Mouse (Mus musculus) MEL (cell line): ENCODE results near the gene Maml3. TPM values are rescaled to one million over a fixed set of nuclear protein-coding genes. Genes with fewer than 3 reads are reported as not detected.
A peak's percentile ranks its signal among the peaks of the same experiment; 100 is the strongest.

Experiments
- DNase-seq: peaks from one replicate; pipeline ENCODE4 v3.0.0; 2011; ENCODE audit warnings: low read depth, low spot score
- H3K27ac ChIP-seq: 2 replicates; pipeline ENCODE4 v1.5.1; 2012; ENCODE audit warnings: low read depth, mild to moderate bottlenecking, control low read depth, low read length, moderate library complexity; ENCODE audit not compliant: control insufficient read depth
- H3K27me3 ChIP-seq, 2 experiments: fragments of 150-350 bp in 1 of 2; sonication (generic) in 1 of 2; 2 replicates each; pipeline ENCODE4 v1.6.1; 2012; ENCODE audit warnings: low read length in 2 of 2, mild to moderate bottlenecking in 2 of 2, improper control_type of control experiment in 1 of 2, moderate library complexity in 1 of 2; ENCODE audit not compliant: insufficient read depth in 2 of 2, control insufficient read depth in 1 of 2
- H3K36me3 ChIP-seq, 2 experiments: 2 replicates each; pipeline ENCODE4 v1.6.1; 2012 to 2014; ENCODE audit warnings: low read length in 2 of 2, improper control_type of control experiment in 1 of 2, inconsistent platforms in 1 of 2, mild to moderate bottlenecking in 1 of 2; ENCODE audit not compliant: insufficient read depth in 2 of 2, control insufficient read depth in 1 of 2
- H3K4me1 ChIP-seq, 2 experiments: fragments of 150-350 bp in 1 of 2; sonication (generic) in 1 of 2; 2 replicates each; pipeline ENCODE4 v1.6.1; 2012; ENCODE audit warnings: low read length in 2 of 2, improper control_type of control experiment in 1 of 2, mild to moderate bottlenecking in 1 of 2; ENCODE audit not compliant: insufficient read depth in 2 of 2, control insufficient read depth in 1 of 2
- H3K4me3 ChIP-seq, 2 experiments: fragments of 150-350 bp in 1 of 2; sonication (generic) in 1 of 2; 2 replicates each; pipeline ENCODE4 v1.5.1; 2012; ENCODE audit warnings: low read depth in 2 of 2, low read length in 2 of 2, mild to moderate bottlenecking in 2 of 2, moderate library complexity in 2 of 2, control low read depth in 1 of 2, improper control_type of control experiment in 1 of 2; ENCODE audit not compliant: control insufficient read depth in 1 of 2, insufficient read depth in 1 of 2
- H3K79me2 ChIP-seq: 2 replicates; pipeline ENCODE4 v1.6.1; 2012; ENCODE audit warnings: mild to moderate bottlenecking, low read length, moderate library complexity; ENCODE audit not compliant: control insufficient read depth, poor library complexity, insufficient read depth
- H3K9ac ChIP-seq: 2 replicates; pipeline ENCODE4 v1.6.1; 2012; ENCODE audit warnings: low read depth, mild to moderate bottlenecking, control low read depth, low read length, moderate library complexity; ENCODE audit not compliant: control insufficient read depth, poor library complexity, severe bottlenecking
- H3K9me3 ChIP-seq: fragments of 150-350 bp; sonication (generic); replicated peaks from 2 replicates; pipeline ENCODE4 v1.6.1; 2012; ENCODE audit warnings: mild to moderate bottlenecking, low read length, improper control_type of control experiment, moderate library complexity; ENCODE audit not compliant: insufficient read depth
- BHLHE40 ChIP-seq: IDR thresholded peaks from 2 replicates; pipeline ENCODE4 v1.6.1; 2012; ENCODE audit warnings: low read depth, mild to moderate bottlenecking, inconsistent platforms, low read length, improper control_type of control experiment, borderline replicate concordance
- CHD1 ChIP-seq: IDR thresholded peaks from 2 replicates; pipeline ENCODE4 v1.6.1; 2012; ENCODE audit warnings: low read depth, mild to moderate bottlenecking, inconsistent platforms, low read length, improper control_type of control experiment
- E2F4 ChIP-seq: IDR thresholded peaks from 2 replicates; pipeline ENCODE4 v1.6.1; 2011; ENCODE audit warnings: low read depth, low read length, improper control_type of control experiment, borderline replicate concordance
- EP300 ChIP-seq, 2 experiments: IDR thresholded peaks; 2 replicates each; pipeline ENCODE4 v1.6.1; 2011; ENCODE audit warnings: improper control_type of control experiment in 2 of 2, low read length in 2 of 2, low read depth in 1 of 2, mild to moderate bottlenecking in 1 of 2
- ETS1 ChIP-seq: IDR thresholded peaks from 2 replicates; pipeline ENCODE4 v1.6.1; 2012; ENCODE audit warnings: low read depth, mild to moderate bottlenecking, inconsistent platforms, low read length, improper control_type of control experiment, moderate library complexity
- GABPA ChIP-seq: IDR thresholded peaks from 2 replicates; pipeline ENCODE4 v1.6.1; 2012; ENCODE audit warnings: low read depth, mild to moderate bottlenecking, inconsistent platforms, low read length, improper control_type of control experiment, moderate library complexity
- GATA1 ChIP-seq: IDR thresholded peaks from 2 replicates; pipeline ENCODE4 v1.6.1; 2011; ENCODE audit warnings: low read depth, low read length, improper control_type of control experiment
- JUND ChIP-seq: IDR thresholded peaks from 2 replicates; pipeline ENCODE4 v1.6.1; 2011; ENCODE audit warnings: low read depth, mild to moderate bottlenecking, improper control_type of control experiment, low read length
- KAT2A ChIP-seq: conservative IDR thresholded peaks from 2 replicates; pipeline ENCODE4 v1.6.1; 2012; ENCODE audit warnings: low read depth, low read length, improper control_type of control experiment, inconsistent platforms
- MXI1 ChIP-seq: IDR thresholded peaks from 2 replicates; pipeline ENCODE4 v1.6.1; 2011; ENCODE audit warnings: mild to moderate bottlenecking, low read depth, low read length, improper control_type of control experiment
- MYB ChIP-seq: IDR thresholded peaks from 2 replicates; pipeline ENCODE4 v1.6.1; 2011; ENCODE audit warnings: mild to moderate bottlenecking, low read depth, low read length, improper control_type of control experiment
- MYC ChIP-seq: IDR thresholded peaks from 2 replicates; pipeline ENCODE4 v1.6.1; 2011; ENCODE audit warnings: low read depth, mild to moderate bottlenecking, low read length, improper control_type of control experiment, moderate library complexity
- NRF1 ChIP-seq: IDR thresholded peaks from 2 replicates; pipeline ENCODE4 v1.6.1; 2014; ENCODE audit warnings: low read depth, mild to moderate bottlenecking, inconsistent platforms, low read length, improper control_type of control experiment, moderate library complexity; ENCODE audit not compliant: poor library complexity, insufficient read depth, severe bottlenecking
- POLR2A ChIP-seq, 2 experiments: IDR thresholded peaks; 2 replicates each; pipeline ENCODE4 v1.6.1; 2011 to 2012; ENCODE audit warnings: low read length in 2 of 2, mild to moderate bottlenecking in 2 of 2, control low read depth in 1 of 2, improper control_type of control experiment in 1 of 2, low read depth in 1 of 2, moderate library complexity in 1 of 2; ENCODE audit not compliant: control insufficient read depth in 1 of 2, insufficient read depth in 1 of 2, poor library complexity in 1 of 2
- POLR2AphosphoS2 ChIP-seq: IDR thresholded peaks from 2 replicates; pipeline ENCODE4 v1.6.1; 2011; ENCODE audit warnings: low read length, improper control_type of control experiment
- POLR2AphosphoS5 ChIP-seq: IDR thresholded peaks from 2 replicates; pipeline ENCODE4 v1.6.1; 2012; ENCODE audit warnings: low read depth, borderline replicate concordance, mild to moderate bottlenecking, inconsistent platforms, low read length, moderate library complexity, mixed read lengths
- RAD21 ChIP-seq: IDR thresholded peaks from 2 replicates; pipeline ENCODE4 v1.6.1; 2011; ENCODE audit warnings: mild to moderate bottlenecking, low read depth, low read length, improper control_type of control experiment
- RCOR1 ChIP-seq: IDR thresholded peaks from 2 replicates; pipeline ENCODE4 v1.6.1; 2012; ENCODE audit warnings: low read depth, mild to moderate bottlenecking, inconsistent platforms, low read length, improper control_type of control experiment
- SIN3A ChIP-seq: IDR thresholded peaks from 2 replicates; pipeline ENCODE4 v1.6.1; 2012; ENCODE audit warnings: low read length, improper control_type of control experiment, inconsistent platforms
- TAL1 ChIP-seq: IDR thresholded peaks from 2 replicates; pipeline ENCODE4 v1.6.1; 2012; ENCODE audit warnings: mild to moderate bottlenecking, inconsistent platforms, low read length, moderate library complexity, mixed read lengths
- TBP ChIP-seq: IDR thresholded peaks from 2 replicates; pipeline ENCODE4 v1.8.0; 2011; ENCODE audit warnings: low read depth, low read length, improper control_type of control experiment
- TCF12 ChIP-seq: IDR thresholded peaks from 2 replicates; pipeline ENCODE4 v1.6.1; 2014; ENCODE audit warnings: low read depth, mild to moderate bottlenecking, inconsistent platforms, low read length, improper control_type of control experiment, moderate library complexity
- UBTF ChIP-seq: IDR thresholded peaks from 2 replicates; pipeline ENCODE4 v1.6.1; 2012; ENCODE audit warnings: low read depth, mild to moderate bottlenecking, inconsistent platforms, low read length, improper control_type of control experiment, moderate library complexity, borderline replicate concordance; ENCODE audit not compliant: insufficient read depth
- USF1 ChIP-seq: IDR thresholded peaks from 2 replicates; pipeline ENCODE4 v1.6.1; 2014; ENCODE audit warnings: low read depth, mild to moderate bottlenecking, inconsistent platforms, low read length, improper control_type of control experiment, moderate library complexity
- ZC3H11A ChIP-seq: IDR thresholded peaks from 2 replicates; pipeline ENCODE4 v1.6.1; 2012; ENCODE audit warnings: low read depth, mild to moderate bottlenecking, inconsistent platforms, low read length, improper control_type of control experiment
- ZKSCAN1 ChIP-seq: IDR thresholded peaks from 2 replicates; pipeline ENCODE4 v1.6.1; 2012; ENCODE audit warnings: low read depth, mild to moderate bottlenecking, inconsistent platforms, low read length, improper control_type of control experiment, moderate library complexity
- ZMIZ1 ChIP-seq: IDR thresholded peaks from 2 replicates; pipeline ENCODE4 v1.6.1; 2012; ENCODE audit warnings: low read depth, mild to moderate bottlenecking, inconsistent platforms, low read length, improper control_type of control experiment, moderate library complexity
- ZNF384 ChIP-seq: IDR thresholded peaks from 2 replicates; pipeline ENCODE4 v1.6.1; 2012; ENCODE audit warnings: low read depth, mild to moderate bottlenecking, inconsistent platforms, low read length, improper control_type of control experiment
- polyA plus RNA-seq, 2 experiments: library from polyadenylated mRNA; stranded (reverse) in 1 of 2; unstranded in 1 of 2; fragments of >175 nt in 1 of 2; fragments of >200 nt in 1 of 2; gene quantifications; 2 replicates each; pipeline versions ENCODE4 v1.2.1 to v1.2.4; 2012; ENCODE audit warnings: low replicate concordance in 2 of 2, low read depth in 1 of 2; ENCODE audit not compliant: insufficient read length in 2 of 2, insufficient read depth in 1 of 2, missing spikeins in 1 of 2
- total RNA-seq: library from RNA; depleted of rRNA; stranded (reverse); fragments of 300-350 nt; gene quantifications from 2 replicates; pipeline ENCODE4 v1.2.3, GENCODE M21; 2012

The Maml3 gene
- total and polyA plus RNA-seq, 3 experiments: 2.0 to 4.1 TPM; not detected in 1

DNA sequence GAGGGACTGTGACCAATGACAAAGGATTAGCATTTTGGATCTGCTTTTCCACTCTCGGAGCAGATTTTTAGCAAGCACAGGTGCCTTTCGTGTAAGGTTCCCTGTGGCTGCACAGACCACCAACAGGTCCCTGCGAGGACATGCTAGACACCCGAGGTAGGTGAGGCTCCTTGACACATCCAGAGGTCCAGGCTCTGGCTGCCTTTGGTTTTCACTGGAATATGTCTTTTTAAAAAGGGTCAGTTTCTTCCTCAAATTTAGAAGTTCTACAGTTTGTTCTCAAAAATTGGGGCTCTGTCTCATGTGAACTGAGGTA is 34.8 kb downstream of the Maml3 start:
- Histone ChIP-seq H3K27me3 (no peaks in the 10 kb centered on the region), H3K9ac (peak overlapping the region; percentile 64), H3K79me2 (peaks cover 2% of the 10 kb centered on the region; the same call in 1 of the 2 replicates), H3K4me3 (peak overlapping the region; percentile 31 to 78), H3K4me1 (peaks cover 8 to 24% of the 10 kb centered on the region in 2 experiments), H3K9me3 (no peaks in the 10 kb centered on the region), H3K27ac (peak overlapping the region; percentile 79), H3K36me3 (peaks cover 0 to 22% of the 10 kb centered on the region in 2 experiments; a peak in 2 of 4 replicates)
- 0 out of 2 replicates have a peak, but pooled peaks have one; percentile 55 for TF ChIP-seq JUND
- TF ChIP-seq EP300 (IDR thresholded peaks at IDR 0.05; ENCODE audit: low read depth in 1 of 2, low read length in 2 of 2): no peak
- peak in 1 of 2 experiments; percentile 18; a peak in 2 of 4 replicates for TF ChIP-seq POLR2A (IDR thresholded peaks at IDR 0.05; ENCODE audit: control insufficient read depth in 1 of 2, insufficient read depth in 1 of 2, low read depth in 1 of 2, low read length in 2 of 2, poor library complexity in 1 of 2)
- no peak for TF ChIP-seq MYC
- TF ChIP-seq GABPA: no peak
- DNase-seq: no peak

DNA sequence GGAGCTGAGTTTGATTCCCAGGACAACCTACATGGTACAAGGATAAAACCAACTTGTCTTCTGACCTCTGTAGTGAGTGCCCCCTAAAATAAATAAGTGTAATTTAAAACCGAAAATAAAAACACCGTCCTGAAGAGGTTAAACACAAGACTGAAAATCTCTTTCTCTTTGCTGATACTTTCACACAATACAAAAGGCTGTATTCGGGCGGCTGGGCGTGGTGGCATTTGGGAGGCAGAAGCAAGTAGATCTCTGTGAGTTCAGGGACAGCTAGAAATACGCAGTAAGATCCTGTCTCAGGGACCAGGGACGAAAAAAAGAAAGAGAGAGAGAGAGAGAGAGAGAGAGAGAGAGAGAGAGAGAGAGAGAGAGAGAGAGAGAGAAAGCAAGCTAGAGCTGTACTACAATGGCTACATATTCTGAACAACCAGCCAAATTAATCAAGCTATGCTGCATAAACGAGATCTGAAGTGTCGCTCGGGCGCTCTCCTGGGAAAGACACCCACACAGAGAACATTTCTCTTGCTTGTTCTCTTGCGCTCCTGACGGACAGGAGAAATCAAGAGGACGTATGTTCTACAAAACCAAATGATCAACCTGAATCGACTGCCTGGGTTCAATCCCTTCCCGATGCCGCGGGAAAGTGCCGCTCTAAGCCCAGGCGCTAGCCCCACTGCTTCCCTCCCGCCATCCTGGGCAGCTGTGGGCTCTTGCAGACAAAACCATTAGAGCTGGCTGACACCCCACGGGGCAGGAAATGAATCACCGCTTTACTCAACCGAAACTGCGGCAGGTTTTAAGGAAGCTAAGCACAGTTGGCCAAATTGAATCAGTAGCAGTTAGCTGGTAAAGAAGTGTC is 35.3 kb downstream of the Maml3 start:
- Histone ChIP-seq H3K9ac (peak overlapping the region; percentile 78), H3K27me3 (no peaks in the 10 kb centered on the region), H3K79me2 (peaks cover 2% of the 10 kb centered on the region; the same call in 1 of the 2 replicates), H3K36me3 (peaks cover 0 to 22% of the 10 kb centered on the region in 2 experiments; a peak in 2 of 4 replicates), H3K27ac (peak overlapping the region; percentile 85), H3K9me3 (no peaks in the 10 kb centered on the region), H3K4me1 (peaks cover 7 to 24% of the 10 kb centered on the region in 2 experiments), H3K4me3 (peak overlapping the region; percentile 49 to 78)
- TF ChIP-seq JUND: peak; percentile 83; the same call in 1 of the 2 replicates
- no peak for TF ChIP-seq GATA1
- TF ChIP-seq POLR2AphosphoS2: no peak
- TF ChIP-seq USF1: no peak
- TF ChIP-seq KAT2A: no peak
- peak; percentile 64 to 74; a peak in 3 of 4 replicates for TF ChIP-seq EP300 (IDR thresholded peaks at IDR 0.05; ENCODE audit: low read depth in 1 of 2, low read length in 2 of 2)
- TF ChIP-seq TCF12: peak; percentile 36; the same call in 1 of the 2 replicates
- TF ChIP-seq POLR2AphosphoS5: no peak
- TF ChIP-seq ZKSCAN1: no peak
- TF ChIP-seq RCOR1: peak; percentile 79; the same call in 1 of the 2 replicates
- 0 out of 2 replicates have a peak, but pooled peaks have one; percentile 12 for TF ChIP-seq MYC
- no peak; the same call in 1 of the 2 replicates for TF ChIP-seq E2F4
- no peak for TF ChIP-seq RAD21
- TF ChIP-seq MXI1: no peak
- TF ChIP-seq ZNF384: no peak
- TF ChIP-seq TBP: peak; percentile 89
- TF ChIP-seq ZC3H11A: no peak
- TF ChIP-seq SIN3A: peak; percentile 34; the same call in 1 of the 2 replicates
- no peak for TF ChIP-seq UBTF
- peak; percentile 22; the same call in 1 of the 2 replicates for TF ChIP-seq BHLHE40
- peak; percentile 76; the same call in 1 of the 2 replicates for TF ChIP-seq ETS1
- no peak for TF ChIP-seq NRF1
- no peak for TF ChIP-seq TAL1
- TF ChIP-seq MYB: peak; percentile 79
- TF ChIP-seq CHD1: no peak
- no peak for TF ChIP-seq ZMIZ1
- TF ChIP-seq POLR2A (IDR thresholded peaks at IDR 0.05; ENCODE audit: control insufficient read depth in 1 of 2, insufficient read depth in 1 of 2, low read depth in 1 of 2, low read length in 2 of 2, poor library complexity in 1 of 2): peak; percentile 53 to 83
- peak; percentile 95 for DNase-seq
